Mouse (Mus musculus): ENCODE measurements at regions not wholly inside any gene's neighbourhood (a gene's known extent, or its start where the extent isn't known, plus 50 kb on each side); places are given as distances from the start of the nearest gene placed in this dataset.
A peak's percentile ranks its signal among the peaks of the same experiment; 100 is the strongest.

DNA sequence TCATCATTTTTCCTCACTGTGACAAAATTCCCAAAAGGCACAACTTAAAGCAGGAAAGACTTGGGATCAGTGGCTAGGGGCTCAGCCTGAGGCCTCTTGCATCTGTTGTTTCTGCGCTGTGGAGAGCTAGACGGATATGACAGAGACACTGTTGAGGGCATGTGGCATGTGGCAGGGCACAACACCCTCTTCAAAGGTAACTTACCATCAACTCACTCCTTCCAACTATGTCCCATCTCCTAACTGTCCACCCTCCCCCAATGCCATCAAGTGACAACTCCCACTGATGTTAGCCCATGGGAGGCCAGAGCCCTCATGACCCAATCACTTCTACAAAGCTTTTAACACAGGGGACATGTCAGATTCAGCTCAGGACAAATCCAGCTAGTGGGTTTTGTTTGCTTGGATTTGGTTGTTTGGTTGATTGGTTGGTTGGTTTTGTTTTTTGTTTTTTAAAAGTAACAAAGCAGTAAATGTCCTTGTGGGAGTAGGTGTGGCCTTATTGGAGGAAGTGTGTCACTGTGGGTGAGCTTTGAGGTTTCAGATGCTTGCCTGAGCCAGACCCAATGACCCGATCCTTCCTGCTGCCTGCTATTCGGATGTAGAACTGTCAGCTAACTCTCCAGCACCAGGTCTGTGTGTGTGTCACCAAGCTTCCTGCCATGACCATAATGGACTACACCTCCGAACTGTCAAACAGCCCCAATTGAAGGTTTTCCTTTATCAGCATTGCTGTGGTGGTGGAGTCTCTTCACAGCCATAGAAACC lies 53.2 kb upstream of the Lef1 start:
- no peak for ATAC-seq (replicated peaks; ENCODE audit: low FRiP score, low TSS enrichment, poor library complexity, severe bottlenecking)

DNA sequence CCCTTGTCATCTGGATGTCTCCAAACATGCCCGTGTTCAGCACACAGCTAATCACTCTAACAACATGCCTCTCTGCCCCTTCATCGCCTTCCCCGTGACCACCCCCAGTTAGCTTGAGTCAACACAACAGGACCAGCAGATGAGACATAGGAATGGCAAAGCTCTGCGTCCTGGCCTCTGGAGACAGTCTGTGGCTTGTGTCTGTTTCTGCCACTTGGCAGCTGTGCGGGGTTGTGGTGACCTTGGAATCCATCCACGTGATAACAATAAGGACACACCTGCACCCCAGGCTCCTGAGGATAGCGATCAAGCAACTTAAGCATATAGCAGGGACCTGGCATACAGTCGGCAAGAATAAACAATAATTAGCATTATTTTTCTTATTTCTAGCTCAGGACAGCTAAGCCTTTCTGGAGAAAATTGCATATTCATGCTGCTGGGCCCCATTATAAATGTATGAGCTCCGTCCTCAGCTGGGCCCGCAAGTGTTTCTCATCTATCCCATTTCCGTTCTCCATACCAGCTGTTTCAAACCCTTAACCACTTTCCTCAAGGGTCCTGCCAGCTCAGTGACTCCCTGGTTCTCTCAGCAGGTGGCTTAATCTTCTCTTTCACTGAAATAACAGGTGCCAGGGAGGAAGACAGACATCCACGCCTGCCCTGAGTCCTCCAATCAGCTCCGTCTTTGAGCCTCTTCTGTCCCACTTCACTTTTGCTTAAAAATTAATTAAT lies 55.9 kb upstream of the Lef1 start:
- ATAC-seq (replicated peaks; ENCODE audit: low FRiP score, low TSS enrichment, poor library complexity, severe bottlenecking) = no peak

DNA sequence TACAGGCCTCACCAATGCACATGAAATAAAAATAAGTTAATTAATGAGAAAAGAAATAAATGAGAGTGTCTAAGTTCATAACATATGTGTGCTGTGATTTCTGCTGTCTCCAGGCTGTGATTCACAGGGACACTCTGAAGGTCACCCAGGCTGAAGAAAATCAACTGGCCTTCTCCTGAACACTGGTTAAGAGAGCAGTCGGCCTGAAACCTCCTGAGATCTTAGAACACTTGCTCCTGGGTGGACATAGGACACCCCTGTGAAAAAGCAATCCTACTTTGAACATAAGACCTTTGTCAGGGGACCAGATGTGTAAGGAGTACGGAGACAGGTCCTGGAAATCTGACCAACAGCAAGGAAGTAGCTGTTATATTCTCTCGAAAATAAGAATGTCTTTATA lies 62.6 kb upstream of the Lef1 start:
- no peak for ATAC-seq (replicated peaks; ENCODE audit: low FRiP score, low TSS enrichment, poor library complexity, severe bottlenecking)

DNA sequence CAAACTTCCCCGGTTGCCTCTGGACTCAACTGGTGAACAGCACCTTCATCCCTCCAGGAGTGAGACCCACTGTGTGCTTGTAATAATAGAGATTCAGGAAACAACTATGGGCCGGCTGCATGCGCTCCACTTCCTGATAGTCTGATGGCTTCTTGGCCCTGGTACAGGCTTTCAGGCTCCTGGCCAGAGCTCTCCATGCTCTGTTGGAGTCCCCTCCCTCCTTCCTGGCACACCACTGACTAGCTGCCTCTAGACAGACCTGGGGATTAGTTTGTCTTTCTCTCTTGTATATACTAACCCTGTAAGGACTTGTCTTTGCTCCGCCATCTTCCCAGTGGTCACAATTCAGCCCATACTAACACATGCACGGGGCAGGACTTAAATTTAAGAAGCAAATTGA lies 63.9 kb upstream of the Lef1 start:
- no peak for ATAC-seq (replicated peaks; ENCODE audit: low FRiP score, low TSS enrichment, poor library complexity, severe bottlenecking)

DNA sequence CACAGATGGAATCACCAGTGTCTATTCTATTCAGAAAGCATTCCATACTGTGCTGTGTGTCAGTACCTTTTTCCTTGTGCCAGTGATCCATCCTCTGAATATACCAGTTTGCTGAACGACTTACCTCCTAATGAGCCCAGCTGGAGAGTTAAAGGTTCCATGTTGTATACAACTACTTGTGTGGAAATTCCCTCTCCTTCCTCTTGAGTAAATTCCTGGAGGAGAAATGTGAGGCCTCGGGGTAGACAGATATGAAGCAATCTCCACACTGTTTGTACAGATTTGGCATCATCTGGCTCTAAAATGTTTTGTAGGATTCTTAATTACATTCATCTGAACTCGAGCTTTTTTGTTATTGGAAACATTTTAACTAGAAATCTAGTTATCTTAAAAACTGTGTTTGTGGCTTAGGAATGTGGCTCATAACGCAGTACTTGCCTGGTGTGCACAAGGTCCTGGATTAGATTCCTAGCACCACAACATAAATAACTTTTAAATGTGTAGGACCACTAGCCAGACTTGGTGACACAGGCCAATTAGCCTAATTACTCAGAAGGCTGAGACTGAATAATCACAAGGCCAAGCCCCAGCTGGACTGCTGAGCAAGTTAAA lies 70.0 kb upstream of the Lef1 start:
- ATAC-seq (replicated peaks; ENCODE audit: low FRiP score, low TSS enrichment, poor library complexity, severe bottlenecking) = no peak

DNA sequence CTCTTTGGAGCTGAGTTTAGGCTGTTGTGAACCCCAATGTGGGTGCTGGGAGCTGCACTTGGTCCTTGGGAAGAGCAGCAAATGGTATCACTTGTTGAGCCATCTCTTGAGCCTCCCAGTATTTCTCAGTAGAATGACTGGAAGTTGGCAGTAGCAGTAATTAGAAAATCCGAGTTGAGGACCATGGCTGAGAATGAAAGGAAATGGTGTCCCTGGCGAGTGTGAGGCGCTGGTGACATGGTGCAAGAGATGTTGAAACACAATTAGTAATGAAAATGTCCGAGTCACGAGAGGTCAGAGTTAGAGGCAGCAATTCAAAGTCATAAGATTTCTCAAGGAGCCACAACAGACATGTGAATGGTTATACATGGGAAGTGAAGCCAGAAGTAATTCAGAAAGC lies 73.2 kb upstream of the Lef1 start:
- ATAC-seq (replicated peaks; ENCODE audit: low FRiP score, low TSS enrichment, poor library complexity, severe bottlenecking) = no peak

DNA sequence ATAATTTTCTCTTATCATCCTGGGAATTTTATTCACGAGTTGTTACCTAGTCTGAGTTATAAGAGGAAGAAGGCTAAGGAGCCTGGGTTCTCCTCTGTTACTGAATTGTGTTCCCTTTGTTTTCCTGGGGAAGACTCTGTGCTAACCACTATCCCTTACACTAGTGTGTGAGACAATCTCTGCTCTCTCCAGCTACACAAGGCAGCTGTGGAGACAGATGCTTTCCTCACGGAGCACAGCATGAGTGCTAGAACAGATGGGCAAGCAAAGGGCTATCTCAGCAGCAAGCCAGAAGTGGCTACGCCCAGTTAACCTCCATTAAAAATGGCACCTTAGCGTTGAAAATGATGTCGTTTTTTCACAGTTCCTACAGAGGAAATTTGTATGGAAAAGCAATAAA lies 75.5 kb upstream of the Lef1 start:
- ATAC-seq (replicated peaks; ENCODE audit: low FRiP score, low TSS enrichment, poor library complexity, severe bottlenecking) = no peak

DNA sequence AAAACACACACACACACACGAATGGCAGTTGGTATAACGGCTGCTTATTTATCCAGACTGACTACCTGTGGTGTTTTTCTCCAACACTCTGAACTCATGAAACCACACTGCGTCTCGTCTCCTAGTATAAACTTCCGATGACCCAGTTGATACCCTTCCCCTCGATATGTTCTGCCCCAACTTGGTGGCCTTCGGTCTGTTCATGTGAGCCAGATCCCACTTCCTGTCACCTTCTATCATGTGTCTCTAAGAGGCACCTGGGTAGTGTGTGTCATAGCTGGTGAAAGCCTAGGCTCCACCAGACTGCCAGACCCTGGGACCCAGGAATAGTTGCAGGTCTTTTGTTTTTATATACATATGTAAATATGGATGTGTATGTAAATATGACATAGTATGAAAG lies 83.9 kb upstream of the Lef1 start:
- ATAC-seq (replicated peaks; ENCODE audit: low FRiP score, low TSS enrichment, poor library complexity, severe bottlenecking) = no peak

DNA sequence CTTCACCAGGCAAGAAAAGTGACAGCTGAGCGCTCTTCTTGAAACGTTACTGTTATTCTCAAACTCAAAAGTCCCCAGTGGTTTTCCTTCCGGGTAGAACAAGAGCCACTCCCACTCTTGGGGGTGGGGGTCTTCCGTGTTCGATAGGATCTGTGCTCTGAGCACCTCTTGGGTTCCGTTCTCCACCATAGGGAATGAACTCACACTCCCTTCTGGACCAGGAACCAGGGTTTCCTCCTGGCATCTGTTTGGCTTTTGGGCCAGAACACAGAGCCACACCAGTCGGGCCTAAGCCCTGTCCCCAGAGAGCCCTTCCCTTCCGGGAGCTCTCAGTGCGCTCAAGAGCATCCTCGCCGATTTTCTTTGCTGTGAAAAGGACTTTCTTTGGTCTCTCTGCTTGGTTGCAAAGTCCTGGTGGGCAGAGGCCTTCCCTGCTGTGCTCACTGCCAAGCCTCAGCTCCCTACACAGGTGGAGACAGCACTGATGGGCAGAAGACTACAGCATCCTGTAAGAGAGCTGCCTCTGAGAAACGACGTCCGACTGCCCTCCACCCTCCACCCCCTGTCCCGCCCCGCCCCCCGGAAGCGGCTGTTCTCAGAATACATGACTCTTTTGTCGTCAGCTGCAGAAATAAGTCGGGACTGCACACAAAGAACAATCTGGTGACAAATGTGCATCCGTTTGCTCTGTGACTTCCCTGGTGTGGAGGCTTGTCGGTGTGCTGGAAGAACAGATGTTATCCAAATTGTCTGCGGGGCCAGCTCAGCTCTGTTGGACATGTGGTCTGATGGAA lies 90.9 kb upstream of the Lef1 start:
- peak; percentile 52; the same call in 1 of the 2 replicates for ATAC-seq (replicated peaks; ENCODE audit: low FRiP score, low TSS enrichment, poor library complexity, severe bottlenecking)

DNA sequence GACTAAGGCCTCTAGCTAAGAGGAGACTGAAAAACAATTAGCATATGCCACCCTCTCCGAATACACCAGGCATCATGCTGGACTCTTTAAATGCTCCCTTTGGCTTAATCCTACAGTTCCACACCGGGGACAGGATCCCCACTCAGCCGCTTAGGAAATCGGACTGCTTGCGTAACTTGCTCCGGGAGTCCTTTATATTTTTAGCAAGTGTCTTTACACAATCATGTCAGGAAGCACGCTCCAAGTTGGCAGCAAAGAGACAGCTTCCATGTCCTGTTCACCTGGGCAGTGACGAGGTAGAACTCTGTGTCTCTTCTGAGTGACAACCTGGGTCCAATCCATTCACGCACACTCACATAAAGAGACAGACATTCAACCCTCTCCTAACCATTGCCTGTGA lies 92.4 kb upstream of the Lef1 start:
- ATAC-seq (replicated peaks; ENCODE audit: low FRiP score, low TSS enrichment, poor library complexity, severe bottlenecking) = no peak

DNA sequence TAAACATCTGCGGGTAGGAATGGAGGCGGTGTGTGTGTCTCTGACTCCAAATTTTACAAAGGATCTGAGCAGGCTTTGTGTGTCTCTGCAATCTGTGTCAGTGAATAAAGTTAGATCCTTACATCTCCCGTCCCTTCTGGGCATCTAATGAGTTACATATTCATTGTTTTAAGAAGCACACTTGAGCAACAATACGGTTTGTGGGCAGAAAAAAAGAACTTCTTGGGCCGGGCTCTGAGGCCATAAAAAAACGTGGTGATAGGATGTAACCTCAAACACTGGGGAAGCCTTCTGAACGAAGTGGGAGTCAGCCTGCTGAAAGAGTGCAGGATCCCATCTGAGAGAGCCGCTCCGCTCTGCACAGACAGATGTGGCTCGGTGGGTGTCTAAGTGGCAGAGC lies 94.2 kb upstream of the Lef1 start:
- ATAC-seq (replicated peaks; ENCODE audit: low FRiP score, low TSS enrichment, poor library complexity, severe bottlenecking) = no peak

DNA sequence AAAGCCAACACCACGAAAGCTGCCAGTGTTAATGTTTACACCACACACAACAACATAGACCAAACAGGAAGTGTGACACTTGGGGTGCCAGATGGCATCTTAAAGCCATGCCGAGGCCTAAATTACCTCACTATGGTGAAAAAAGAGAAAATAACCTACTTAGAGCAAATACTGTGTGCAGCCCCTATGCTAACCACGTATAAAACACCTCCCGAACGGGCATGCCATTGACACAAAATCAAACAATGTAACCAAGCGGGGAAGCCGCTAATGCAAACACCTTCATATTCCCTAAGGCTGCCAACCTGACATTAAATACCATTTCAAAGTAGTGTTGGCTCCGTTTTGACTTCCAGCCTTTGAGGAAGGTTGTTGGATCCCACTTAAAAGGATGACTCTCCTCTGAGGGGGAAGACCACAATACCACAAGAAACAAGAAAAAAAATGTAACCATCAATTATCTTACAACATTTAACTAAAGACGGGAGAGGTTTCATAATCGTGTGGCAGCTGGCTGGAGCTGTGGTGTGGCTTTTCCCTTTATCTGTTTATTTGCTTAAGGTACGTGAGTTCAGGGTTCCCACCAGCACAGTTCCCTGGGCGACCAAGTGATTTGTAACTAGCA lies 96.1 kb upstream of the Lef1 start:
- no peak for ATAC-seq (replicated peaks; ENCODE audit: low FRiP score, low TSS enrichment, poor library complexity, severe bottlenecking)

DNA sequence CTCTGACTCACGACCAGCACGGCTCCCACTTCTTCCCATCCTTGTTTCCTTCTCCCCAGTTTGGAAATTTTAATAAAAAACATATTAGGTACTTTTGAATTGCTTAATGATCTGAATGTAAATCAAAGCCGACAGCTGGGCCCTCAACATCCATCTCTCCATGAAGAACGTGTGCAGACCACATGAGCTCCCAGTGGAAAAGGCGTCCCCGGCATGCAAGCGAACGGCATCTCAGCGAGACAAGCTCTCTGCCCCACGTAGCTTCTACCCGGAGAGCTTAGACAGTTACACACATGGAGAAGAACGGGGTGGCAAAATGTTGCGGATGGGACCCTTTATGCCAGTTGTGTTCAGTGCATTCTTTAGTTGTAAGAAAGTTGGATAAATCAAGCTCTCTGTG lies 109.6 kb upstream of the Lef1 start:
- no peak for ATAC-seq (replicated peaks; ENCODE audit: low FRiP score, low TSS enrichment, poor library complexity, severe bottlenecking)

DNA sequence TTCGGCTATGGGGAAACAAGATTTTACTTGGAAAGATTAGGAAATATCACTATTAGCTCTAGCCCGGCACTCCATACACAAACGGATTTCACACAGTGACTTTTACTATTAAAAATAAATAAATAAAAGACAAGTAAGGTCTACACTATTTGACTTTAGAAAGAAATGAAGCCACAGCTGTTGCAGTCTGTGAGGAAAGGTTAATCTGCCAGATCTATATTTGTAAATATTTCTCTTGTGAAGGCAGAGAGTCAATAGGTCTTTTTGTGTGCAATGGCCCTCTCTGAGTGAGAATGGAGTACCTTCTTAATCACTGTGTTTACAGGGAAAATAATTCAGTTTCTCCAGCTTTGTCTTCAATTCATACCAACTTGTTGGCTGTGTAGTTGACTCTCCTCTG lies 110.0 kb upstream of the Lef1 start:
- no peak for ATAC-seq (replicated peaks; ENCODE audit: low FRiP score, low TSS enrichment, poor library complexity, severe bottlenecking)

DNA sequence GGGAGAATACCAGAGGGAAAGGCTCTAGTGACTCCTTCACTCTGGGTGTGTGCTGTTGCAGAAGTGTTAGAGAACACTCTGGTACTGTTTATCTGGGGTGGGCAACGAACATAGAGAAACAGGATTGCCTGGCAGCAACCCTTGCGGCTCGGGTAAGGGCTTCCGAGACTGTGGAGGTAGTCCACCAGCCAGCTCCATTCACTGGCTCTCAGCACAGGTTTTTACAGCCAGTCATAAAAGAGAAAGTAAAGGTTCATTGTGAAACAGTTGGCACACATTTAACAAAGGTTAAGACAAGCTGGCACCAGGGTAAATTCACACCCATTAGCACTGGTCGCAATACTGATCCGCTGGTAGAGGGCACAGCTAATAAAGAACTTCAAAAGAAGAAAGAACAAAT lies 110.5 kb upstream of the Lef1 start:
- ATAC-seq (replicated peaks; ENCODE audit: low FRiP score, low TSS enrichment, poor library complexity, severe bottlenecking) = no peak

DNA sequence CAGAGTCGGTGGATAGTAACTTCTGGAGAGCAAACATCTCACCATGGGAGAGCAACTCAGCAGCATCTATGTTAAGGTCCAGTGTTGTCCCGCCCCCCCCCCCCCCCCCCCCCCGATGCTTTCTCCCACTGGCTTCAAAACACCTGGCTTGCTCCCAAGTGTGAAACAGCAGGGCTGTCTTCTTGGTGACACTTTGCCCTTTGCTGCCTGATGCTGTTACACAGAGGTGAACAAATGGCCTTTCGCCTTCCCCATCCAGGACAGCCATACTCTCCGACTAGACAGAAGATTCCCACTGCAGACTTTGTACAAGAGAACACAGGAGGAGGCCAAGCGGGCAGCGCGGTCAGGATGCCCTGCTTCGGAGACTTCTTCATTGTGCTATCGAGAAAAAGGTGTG lies 111.8 kb upstream of the Lef1 start:
- ATAC-seq (replicated peaks; ENCODE audit: low FRiP score, low TSS enrichment, poor library complexity, severe bottlenecking) = no peak

DNA sequence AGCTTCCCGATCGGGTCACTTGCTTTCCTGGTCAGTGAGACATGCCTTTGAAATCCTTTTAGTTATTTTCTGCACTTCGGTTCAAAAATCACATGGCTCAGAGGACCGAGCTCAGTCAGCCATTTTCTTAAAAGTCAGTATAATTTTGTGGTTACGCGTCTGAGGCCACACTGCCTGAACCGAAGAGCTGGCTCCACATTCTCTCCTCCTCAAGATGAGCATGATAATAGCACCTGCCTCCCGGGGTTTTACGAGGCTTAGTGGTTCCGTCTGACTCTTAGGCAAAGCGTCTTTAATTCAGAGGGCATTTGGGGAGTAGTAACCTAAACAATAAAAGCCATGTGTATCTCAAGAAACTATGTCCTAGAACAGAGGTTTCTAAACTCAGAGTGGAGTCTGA lies 113.5 kb upstream of the Lef1 start:
- ATAC-seq (replicated peaks; ENCODE audit: low FRiP score, low TSS enrichment, poor library complexity, severe bottlenecking) = no peak

DNA sequence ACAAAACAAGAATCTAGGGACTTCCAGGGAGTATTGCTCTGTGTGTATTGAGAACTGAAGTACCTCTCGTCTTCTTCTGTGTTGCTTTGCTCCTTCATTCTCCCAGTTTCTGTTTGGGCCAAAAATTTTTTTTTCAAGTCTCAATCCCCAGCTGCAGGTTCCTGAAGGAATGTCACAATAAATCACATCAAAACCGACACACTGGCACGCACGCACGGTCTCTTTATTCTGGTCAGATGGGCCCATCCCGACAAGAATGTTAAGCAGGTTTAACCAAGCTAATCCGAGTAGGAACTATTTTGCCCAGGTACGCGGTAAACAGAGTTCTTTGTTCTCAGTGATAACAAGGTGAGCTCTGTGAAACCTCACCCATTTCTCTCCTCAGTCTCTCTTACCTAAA lies 118.3 kb upstream of the Lef1 start:
- ATAC-seq (replicated peaks; ENCODE audit: low FRiP score, low TSS enrichment, poor library complexity, severe bottlenecking) = no peak

DNA sequence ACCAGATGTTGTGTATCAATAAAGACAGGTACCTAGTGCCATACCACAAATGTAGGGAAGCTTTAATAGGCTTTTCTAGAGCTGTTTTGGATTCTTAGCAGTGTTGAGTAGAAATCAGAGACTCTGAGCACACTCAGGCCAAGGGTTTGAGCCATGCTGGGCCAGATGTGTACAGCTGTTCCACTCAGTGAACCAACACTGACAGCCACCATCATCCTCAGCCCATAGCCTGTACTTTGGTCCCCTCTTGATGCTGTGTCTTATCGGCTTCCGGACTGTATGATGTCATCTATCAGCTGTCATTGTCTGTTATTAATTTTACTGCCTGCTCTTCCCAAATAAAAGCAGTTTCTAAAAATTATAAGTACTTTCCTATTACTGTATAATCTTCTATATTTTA lies 123.6 kb upstream of the Lef1 start:
- no peak for ATAC-seq (replicated peaks; ENCODE audit: low FRiP score, low TSS enrichment, poor library complexity, severe bottlenecking)

DNA sequence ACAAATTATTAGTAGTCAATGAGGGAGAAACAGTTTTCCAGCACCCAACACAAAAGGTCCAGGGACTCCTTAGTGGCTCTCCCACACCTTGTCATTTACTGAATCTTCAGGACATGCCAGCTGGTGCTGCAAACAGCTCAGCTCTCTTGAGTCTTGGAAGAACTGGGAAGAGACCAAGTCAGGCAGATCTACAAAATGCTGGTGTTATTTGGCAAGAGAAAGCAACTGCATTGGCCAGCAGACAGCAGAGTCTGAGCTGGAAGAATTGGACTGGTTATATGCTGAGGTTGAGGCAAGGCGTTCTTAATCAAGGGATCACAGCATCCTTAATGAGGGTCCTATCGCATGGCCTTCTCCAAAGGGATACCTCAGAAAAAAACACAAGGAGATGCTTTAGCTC lies 124.2 kb upstream of the Lef1 start:
- ATAC-seq (replicated peaks; ENCODE audit: low FRiP score, low TSS enrichment, poor library complexity, severe bottlenecking) = no peak

Measured in megakaryocyte-erythroid progenitor cell, adult 5-6 weeks (primary cell).